Mouse (Mus musculus): ENCODE results near the gene Gm12845.
A peak's percentile ranks its signal among the peaks of the same experiment; 100 is the strongest.
"Not testable (repeated sequence)": the region's sequence is repeated elsewhere in the genome, so short reads cannot be mapped to it uniquely, and the experiment has no call there.

Gm12845 gene

DNA sequence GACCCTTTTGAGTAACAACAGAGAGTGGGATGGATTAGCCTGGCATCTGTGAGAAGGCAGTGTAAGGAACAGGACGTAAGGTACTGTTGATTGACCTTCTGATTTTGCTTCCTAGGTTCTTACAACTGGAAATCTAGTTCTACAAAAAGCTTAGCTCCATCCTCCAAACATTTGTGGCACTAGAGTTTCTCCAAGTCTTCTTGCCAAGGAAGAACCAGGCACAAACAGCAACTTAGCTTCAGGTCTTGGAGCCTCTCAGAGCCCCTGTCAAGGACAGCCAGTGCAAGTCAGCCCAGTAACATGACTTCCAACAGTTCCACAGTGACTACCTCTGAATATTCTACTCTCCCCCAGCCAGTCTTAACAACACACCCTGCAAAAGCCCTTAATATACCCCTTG lies at the start of gene Gm12845:
Gm12845 (plus strand) TSS at position 301 of the 400 bp plus-strand sequence.
- no peak for DNase-seq

DNA sequence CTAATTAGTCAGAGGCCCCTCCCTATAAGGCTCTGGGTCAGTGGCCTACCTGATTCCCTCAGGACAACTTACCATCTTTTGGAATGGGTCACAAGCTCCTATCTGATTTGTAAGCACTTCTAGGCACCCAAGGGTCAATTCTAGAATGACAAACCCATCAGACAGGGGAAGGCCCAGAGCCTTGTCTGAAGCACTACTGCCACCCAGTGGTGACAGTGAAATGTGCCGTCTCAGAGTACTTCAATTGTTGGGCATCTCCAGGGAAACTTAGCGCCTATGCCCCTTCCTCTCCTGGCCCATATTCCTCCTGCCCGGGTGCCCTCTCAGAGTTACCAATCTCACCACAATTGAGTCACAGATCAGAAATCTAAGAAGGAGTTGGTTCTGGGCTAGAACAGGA lies 47.3 kb upstream of the Gm12845 start:
- DNase-seq = peak; percentile 92 to 96

DNA sequence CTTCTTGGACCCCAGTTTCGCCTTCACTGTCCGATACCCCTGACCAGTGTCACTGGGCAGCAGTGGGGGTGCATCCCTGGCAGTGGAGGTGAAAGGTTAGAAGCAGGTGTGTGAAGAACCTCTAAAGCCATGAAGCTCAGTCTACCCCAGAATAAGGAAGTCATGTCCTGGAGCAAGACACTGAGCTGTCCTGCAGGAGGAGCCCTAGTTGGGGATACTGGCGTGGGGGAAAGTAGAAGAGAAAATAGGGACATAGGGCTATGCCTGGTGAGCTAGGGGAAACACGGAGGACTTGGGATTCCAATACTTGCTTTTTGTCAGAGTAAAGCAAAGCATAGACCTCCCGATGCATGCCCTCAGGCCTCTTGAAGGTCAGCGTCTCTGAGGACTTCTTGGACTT lies 43.2 kb upstream of the Gm12845 start:
- DNase-seq = no peak

DNA sequence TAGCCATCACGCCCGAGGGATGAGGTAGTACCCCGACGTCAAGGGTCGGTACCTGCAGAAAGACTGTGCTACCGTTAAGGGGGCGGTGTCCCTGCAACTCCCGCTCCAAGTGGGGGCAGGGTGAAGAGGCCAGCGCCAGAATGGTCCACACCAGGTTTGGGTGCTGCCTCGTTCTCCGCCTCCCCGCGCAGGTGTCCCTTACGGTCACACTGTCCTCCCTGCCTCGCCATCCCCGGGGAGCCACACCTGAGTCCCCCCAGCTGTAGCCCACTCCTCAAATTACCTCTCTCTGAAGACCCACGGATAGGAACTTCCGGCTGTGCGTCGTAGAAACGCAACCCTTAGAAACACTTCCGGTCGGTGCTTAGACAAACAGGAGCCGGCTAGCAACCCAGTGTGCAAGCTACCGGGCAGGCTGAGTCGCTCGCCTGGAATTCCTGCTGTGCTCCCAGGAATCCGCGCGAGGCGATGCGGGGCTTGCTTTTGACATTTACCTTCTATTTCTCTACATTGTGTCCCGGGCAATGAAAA lies 42.2 kb upstream of the Gm12845 start, which contains the start of gene Dmap1:
Dmap1 (minus strand) TSS at position 343 of the 531 bp plus-strand sequence.
- peak; percentile 89 to 92 for DNase-seq

GRCm38 (mm10) chr4:117682463-117682862 lies 41.7 kb upstream of the Gm12845 start:
- DNase-seq = no peak

- DNase-seq = no peak
Measured at GRCm38 (mm10) chr4:117683048-117683768, 41.0 kb upstream of the Gm12845 start.

- DNase-seq = no peak
Measured at GRCm38 (mm10) chr4:117686354-117686753, 37.9 kb upstream of the Gm12845 start.

DNA sequence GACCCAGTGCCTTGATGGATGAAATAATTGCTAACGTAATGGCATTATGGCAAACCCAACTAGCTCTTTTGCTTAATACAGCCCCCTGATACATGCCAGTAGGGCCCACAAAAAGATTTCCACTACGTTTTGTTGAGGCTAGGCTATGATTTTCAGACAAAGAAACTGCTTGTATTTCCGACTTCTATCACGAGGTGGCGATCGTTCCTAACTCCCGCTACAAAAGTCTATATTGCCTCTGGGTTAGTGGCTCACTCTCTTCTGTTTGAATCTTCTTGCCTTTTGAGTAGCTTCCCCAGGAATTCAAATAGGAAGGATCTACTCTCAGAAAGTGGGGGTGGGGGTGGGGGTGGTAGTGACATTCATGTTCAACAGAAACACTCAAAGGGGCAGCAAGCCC lies 18.9 kb upstream of the Gm12845 start:
- DNase-seq = peak; percentile 73 to 77

GRCm38 (mm10) chr4:117708780-117709550 lies 15.2 kb upstream of the Gm12845 start:
- DNase-seq = no peak

DNA sequence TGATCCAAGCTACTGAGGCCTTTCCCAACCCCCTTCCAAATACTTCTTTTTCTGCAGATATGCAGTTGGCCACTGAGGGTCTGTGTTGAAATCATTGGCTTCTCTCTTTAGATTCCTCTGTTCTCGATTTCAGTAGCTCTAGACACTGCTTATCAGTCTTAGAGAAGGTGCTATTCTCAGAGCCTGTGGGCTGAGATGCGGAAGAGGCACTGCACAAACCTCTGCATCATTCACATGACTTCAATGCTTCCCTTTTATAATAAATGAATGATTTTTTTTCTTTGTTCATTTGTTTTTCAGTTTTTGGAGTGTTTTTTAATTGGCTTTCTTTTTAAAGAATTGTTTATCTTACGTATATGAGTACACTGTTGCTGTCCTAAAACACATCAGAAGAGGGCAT lies 11.9 kb upstream of the Gm12845 start:
- DNase-seq = no peak

- no peak for DNase-seq
Measured at GRCm38 (mm10) chr4:117713303-117714098, 10.7 kb upstream of the Gm12845 start.

DNA sequence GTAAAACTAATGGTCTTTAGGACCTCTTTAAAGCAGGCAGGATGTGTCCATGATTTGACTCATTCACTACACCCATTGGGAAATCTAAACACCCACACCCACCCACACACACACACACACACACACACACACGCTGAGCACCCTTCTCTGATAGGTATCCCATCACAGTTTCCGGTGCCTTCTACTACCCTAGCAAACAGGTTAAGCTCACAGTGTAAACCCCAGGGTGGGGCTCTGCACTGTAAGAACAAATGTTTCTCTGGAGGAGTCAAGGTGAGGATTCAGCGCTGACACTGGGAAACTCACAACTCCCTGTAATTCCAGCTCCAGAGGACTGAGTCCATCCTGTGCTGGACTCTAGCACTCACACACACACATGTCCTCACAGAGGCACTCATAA lies 7.7 kb downstream of the Gm12845 start:
- no peak for DNase-seq

DNA sequence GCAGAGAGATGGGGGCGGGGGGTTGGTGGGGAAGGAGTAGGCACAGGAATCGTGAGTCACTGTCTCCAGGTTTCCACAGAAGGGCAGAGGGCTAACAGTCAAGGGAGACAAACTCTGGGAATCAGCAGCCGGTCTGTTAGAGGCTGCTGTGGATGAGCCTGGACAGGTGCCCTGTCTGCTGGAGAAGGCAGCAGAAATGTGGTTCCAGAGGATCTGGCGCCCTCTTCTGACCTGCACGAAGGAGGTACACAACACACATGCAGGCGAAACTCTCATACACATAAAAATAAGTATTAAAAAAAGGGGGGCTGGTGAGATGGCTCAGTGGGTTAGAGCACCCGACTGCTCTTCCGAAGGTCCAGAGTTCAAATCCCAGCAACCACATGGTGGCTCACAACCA lies 13.3 kb downstream of the Gm12845 start:
- peak; percentile 24 to 42 for DNase-seq

DNA sequence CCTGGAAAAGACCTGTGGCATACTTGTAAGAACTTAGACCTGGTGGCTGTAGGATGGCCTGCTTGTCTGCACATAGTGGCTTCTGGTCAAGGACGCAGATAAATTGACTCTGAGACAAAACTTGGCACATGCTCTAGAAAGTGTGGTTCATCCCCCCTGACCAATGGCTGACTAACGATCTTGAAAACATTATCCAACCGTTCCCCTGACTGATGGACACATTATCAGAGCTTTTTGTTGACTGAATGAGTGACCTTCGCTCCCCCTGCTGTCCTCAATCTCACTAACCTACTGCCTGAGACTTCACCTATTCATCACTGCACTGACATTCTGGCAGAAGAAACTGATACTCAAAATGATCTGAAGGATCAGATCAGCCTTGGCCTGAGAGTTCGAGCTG lies 28.3 kb downstream of the Gm12845 start:
- DNase-seq = not testable (repeated sequence)

DNA sequence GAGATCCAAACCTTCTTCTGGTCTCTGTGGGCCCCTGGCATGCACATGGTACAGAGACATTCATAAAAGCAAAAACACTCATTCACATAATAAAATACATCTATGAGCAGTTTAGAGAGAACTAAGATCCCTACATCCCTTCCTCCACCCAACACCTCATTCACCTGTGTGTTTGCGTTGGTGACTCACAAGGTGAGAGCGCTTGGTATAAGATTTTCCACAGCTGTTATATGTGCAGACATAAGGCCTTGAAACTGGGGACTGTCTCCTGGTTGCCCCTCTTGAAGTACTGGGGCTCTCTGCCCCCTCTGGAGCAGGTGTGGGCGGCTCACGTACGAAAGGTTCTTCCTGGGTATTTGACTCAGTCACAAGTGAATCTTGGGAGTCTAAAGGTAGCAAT lies 35.9 kb downstream of the Gm12845 start:
- no peak for DNase-seq

DNA sequence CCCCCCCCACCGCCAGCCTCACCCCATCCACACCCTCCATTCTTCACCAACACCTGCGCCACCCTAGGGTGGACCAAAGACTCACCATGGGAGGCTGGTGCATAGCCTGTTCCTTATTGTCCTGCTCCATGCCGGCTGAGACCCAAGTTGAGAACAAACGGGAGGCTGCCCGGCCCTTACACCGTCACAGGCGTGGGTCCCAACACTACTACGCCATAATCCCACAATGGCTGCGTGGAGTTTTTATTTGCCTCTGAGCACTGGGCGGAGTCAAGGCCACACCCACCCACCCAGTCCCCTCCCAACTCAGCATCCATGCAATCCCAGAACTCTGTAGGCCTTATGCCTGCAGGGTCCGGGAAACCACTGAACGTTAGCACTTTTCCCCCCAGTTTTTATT lies 41.2 kb downstream of the Gm12845 start, which contains the start of gene Klf17:
Klf17 (minus strand) TSS at position 233 of the 400 bp plus-strand sequence.
- no peak for DNase-seq

DNA sequence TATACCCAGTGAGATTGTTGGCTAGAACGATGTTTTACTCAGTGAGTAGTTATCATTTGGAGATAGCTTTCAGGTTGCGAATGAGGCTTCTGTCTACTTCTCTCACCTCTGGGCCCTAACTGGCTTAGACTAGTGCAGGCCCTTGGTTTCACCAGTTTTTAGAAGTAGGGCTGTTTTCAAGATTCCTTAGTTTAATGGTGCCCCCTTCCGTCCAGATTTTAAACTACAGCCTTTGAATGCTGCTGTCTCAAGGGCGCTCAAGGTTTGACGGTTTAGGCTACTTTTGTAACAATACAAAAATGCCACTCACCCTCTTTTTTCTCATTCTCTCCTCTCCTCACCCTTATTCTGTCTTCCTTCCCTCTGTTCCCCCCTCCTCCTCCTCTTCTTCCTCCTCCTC lies 46.7 kb downstream of the Gm12845 start:
- DNase-seq = peak; percentile 82 to 83

GRCm38 (mm10) chr4:117772960-117773359 lies 48.7 kb downstream of the Gm12845 start:
- DNase-seq = no peak

Measured in cerebellum, postnatal 14 days (tissue).